Mouse (Mus musculus): ENCODE measurements around the gene Tmtc4. TPM values are rescaled to one million over a fixed set of nuclear protein-coding genes. Genes with fewer than 3 reads are reported as not detected.

Gene Tmtc4
- total and polyA plus RNA-seq, 3 experiments = 5.7 to 10.2 (median 7.3) TPM

- DNase-seq = peak; percentile 77 to 84
- intact Hi-C loops (cut with DNase I) = no loop called here
- no peak overlapping the region for H3K27ac ChIP-seq
- no peak overlapping the region for H3K9ac ChIP-seq (ENCODE audit: low read depth, low read length)
- TF ChIP-seq EP300 (IDR thresholded peaks at IDR 0.05; ENCODE audit: insufficient read depth, low read depth, low read length) (peak; percentile 84), POLR2A (IDR thresholded peaks at IDR 0.05; ENCODE audit: insufficient read depth, low read depth, low read length) (0 out of 2 replicates have a peak, but pooled peaks have one; percentile 20), CTCF (IDR thresholded peaks at IDR 0.05) (peak; percentile 75)
- no peaks in the 10 kb centered on the region for H3K27me3 ChIP-seq (ENCODE audit: control insufficient read depth, insufficient read depth, low read length)
- WGBS = 38% methylated on average over 4 of the region's 4 CpGs
- H3K4me1 ChIP-seq (ENCODE audit: control insufficient read depth, insufficient read depth, low read length) = peaks cover 7% of the 10 kb centered on the region
- no peak overlapping the region for H3K4me3 ChIP-seq
- H3K79me2 ChIP-seq (replicated peaks; ENCODE audit: control insufficient read depth, insufficient read depth, low read length) = no peaks in the 10 kb centered on the region
- H3K36me3 ChIP-seq (ENCODE audit: control insufficient read depth, insufficient read depth, low read length) = peaks cover 6% of the 10 kb centered on the region
Observed at GRCm38 (mm10) chr14:122902884-122903283, 81.0 kb downstream of the Tmtc4 start.

GRCm38 (mm10) chr14:122902136-122902535 is 81.7 kb downstream of the Tmtc4 start:
- peak in 1 of 2 experiments; percentile 28 for DNase-seq
- TF ChIP-seq CTCF (IDR thresholded peaks at IDR 0.05) = no peak
- no peak for TF ChIP-seq POLR2A (IDR thresholded peaks at IDR 0.05; ENCODE audit: insufficient read depth, low read depth, low read length)
- no peak for TF ChIP-seq EP300 (IDR thresholded peaks at IDR 0.05; ENCODE audit: insufficient read depth, low read depth, low read length)
- peaks cover 6% of the 10 kb centered on the region for H3K36me3 ChIP-seq (ENCODE audit: control insufficient read depth, insufficient read depth, low read length)
- H3K4me1 ChIP-seq (ENCODE audit: control insufficient read depth, insufficient read depth, low read length) = peaks cover 7% of the 10 kb centered on the region
- 34% methylated on average over 2 of the region's 2 CpGs for WGBS
- no peaks in the 10 kb centered on the region for H3K79me2 ChIP-seq (replicated peaks; ENCODE audit: control insufficient read depth, insufficient read depth, low read length)
- no peak overlapping the region for H3K9ac ChIP-seq (ENCODE audit: low read depth, low read length)
- no peak overlapping the region for H3K4me3 ChIP-seq
- H3K27me3 ChIP-seq (ENCODE audit: control insufficient read depth, insufficient read depth, low read length) = no peaks in the 10 kb centered on the region
- no peak overlapping the region for H3K27ac ChIP-seq
- intact Hi-C loops (cut with DNase I) = no loop called here

GRCm38 (mm10) chr14:122901715-122902114 is 82.1 kb downstream of the Tmtc4 start:
- Histone ChIP-seq H3K4me3 (no peak overlapping the region), H3K36me3 (ENCODE audit: control insufficient read depth, insufficient read depth, low read length) (peaks cover 6% of the 10 kb centered on the region), H3K79me2 (replicated peaks; ENCODE audit: control insufficient read depth, insufficient read depth, low read length) (no peaks in the 10 kb centered on the region), H3K9ac (ENCODE audit: low read depth, low read length) (no peak overlapping the region), H3K27ac (no peak overlapping the region), H3K27me3 (ENCODE audit: control insufficient read depth, insufficient read depth, low read length) (no peaks in the 10 kb centered on the region), H3K4me1 (ENCODE audit: control insufficient read depth, insufficient read depth, low read length) (peaks cover 7% of the 10 kb centered on the region)
- whole genome bisulfite sequencing = 86% methylated on average over 2 of the region's 2 CpGs
- intact Hi-C loops (cut with DNase I) = no loop called here
- DNase-seq = no peak
- TF ChIP-seq CTCF (IDR thresholded peaks at IDR 0.05) (no peak), EP300 (IDR thresholded peaks at IDR 0.05; ENCODE audit: insufficient read depth, low read depth, low read length) (no peak), POLR2A (IDR thresholded peaks at IDR 0.05; ENCODE audit: insufficient read depth, low read depth, low read length) (no peak)

- Histone ChIP-seq H3K27me3 (ENCODE audit: control insufficient read depth, insufficient read depth, low read length) (no peaks in the 10 kb centered on the region), H3K9ac (ENCODE audit: low read depth, low read length) (no peak overlapping the region), H3K4me3 (no peak overlapping the region), H3K79me2 (replicated peaks; ENCODE audit: control insufficient read depth, insufficient read depth, low read length) (no peaks in the 10 kb centered on the region), H3K27ac (no peak overlapping the region), H3K36me3 (ENCODE audit: control insufficient read depth, insufficient read depth, low read length) (peaks cover 6% of the 10 kb centered on the region), H3K4me1 (ENCODE audit: control insufficient read depth, insufficient read depth, low read length) (peaks cover 7% of the 10 kb centered on the region)
- intact Hi-C loops (cut with DNase I) = no loop called here
- no peak for DNase-seq
- peak; percentile 35 for TF ChIP-seq CTCF (IDR thresholded peaks at IDR 0.05)
- no peak for TF ChIP-seq POLR2A (IDR thresholded peaks at IDR 0.05; ENCODE audit: insufficient read depth, low read depth, low read length)
- TF ChIP-seq EP300 (IDR thresholded peaks at IDR 0.05; ENCODE audit: insufficient read depth, low read depth, low read length) = no peak
- 85% methylated on average over 3 of the region's 3 CpGs for WGBS
Observed at GRCm38 (mm10) chr14:122901177-122901576, 82.7 kb downstream of the Tmtc4 start.

GRCm38 (mm10) chr14:122900679-122901078 is 83.2 kb downstream of the Tmtc4 start:
- Histone ChIP-seq H3K4me3 (no peak overlapping the region), H3K27me3 (ENCODE audit: control insufficient read depth, insufficient read depth, low read length) (no peaks in the 10 kb centered on the region), H3K79me2 (replicated peaks; ENCODE audit: control insufficient read depth, insufficient read depth, low read length) (no peaks in the 10 kb centered on the region), H3K4me1 (ENCODE audit: control insufficient read depth, insufficient read depth, low read length) (peaks cover 7% of the 10 kb centered on the region), H3K9ac (ENCODE audit: low read depth, low read length) (no peak overlapping the region), H3K27ac (no peak overlapping the region), H3K36me3 (ENCODE audit: control insufficient read depth, insufficient read depth, low read length) (peaks cover 6% of the 10 kb centered on the region)
- intact Hi-C loops (cut with DNase I) = no loop called here
- no peak for TF ChIP-seq EP300 (IDR thresholded peaks at IDR 0.05; ENCODE audit: insufficient read depth, low read depth, low read length)
- TF ChIP-seq POLR2A (IDR thresholded peaks at IDR 0.05; ENCODE audit: insufficient read depth, low read depth, low read length) = no peak
- no peak for TF ChIP-seq CTCF (IDR thresholded peaks at IDR 0.05)
- DNase-seq = no peak

GRCm38 (mm10) chr14:122898550-122898949 is 85.3 kb downstream of the Tmtc4 start:
- Histone ChIP-seq H3K36me3 (ENCODE audit: control insufficient read depth, insufficient read depth, low read length) (peaks cover 3% of the 10 kb centered on the region), H3K4me3 (no peak overlapping the region), H3K79me2 (replicated peaks; ENCODE audit: control insufficient read depth, insufficient read depth, low read length) (no peaks in the 10 kb centered on the region), H3K27ac (no peak overlapping the region), H3K27me3 (ENCODE audit: control insufficient read depth, insufficient read depth, low read length) (no peaks in the 10 kb centered on the region), H3K4me1 (ENCODE audit: control insufficient read depth, insufficient read depth, low read length) (peaks cover 7% of the 10 kb centered on the region), H3K9ac (ENCODE audit: low read depth, low read length) (no peak overlapping the region)
- intact Hi-C loops (cut with DNase I) = no loop called here
- DNase-seq = no peak
- TF ChIP-seq EP300 (IDR thresholded peaks at IDR 0.05; ENCODE audit: insufficient read depth, low read depth, low read length) (no peak), POLR2A (IDR thresholded peaks at IDR 0.05; ENCODE audit: insufficient read depth, low read depth, low read length) (no peak), CTCF (IDR thresholded peaks at IDR 0.05) (peak; percentile 32)

All from heart, adult 2 months (tissue).